Mouse (Mus musculus): ENCODE measurements around the gene Tmem26. TPM values are rescaled to one million over a fixed set of nuclear protein-coding genes. Genes with fewer than 3 reads are reported as not detected.

Gene Tmem26
- 0.56 and 0.63 TPM in 2 replicates for polyA plus RNA-seq (2012; rRNA removed)

GRCm38 (mm10) chr10:68723568-68724360 lies at the start of gene Tmem26:
Gene Tmem26 (plus strand): TSS chr10:68723646.

Other genes with a start within 250 kb of the Tmem26 start
- 0.38 and 0.52 TPM in 2 replicates for gene Cabcoco1, start 181.8 kb upstream of the Tmem26 start, polyA plus RNA-seq (2012; rRNA removed)